In genomic region chr15:68755255-68755654, GRCm38 (mm10) we compare ENCODE assay signal across 17 mouse cellular contexts.
"Had no signal": no experiment of that assay in that cellular context is flagged by ENCODE, and none has a peak within 500 bp of the region (broad histone marks: within the 10 kb centered on the region; RNA-seq: fewer than 3 reads in every experiment).

No protein-coding gene starts in this region.

- H3K36me3 ChIP-seq: limb, embryonic 12.5 days; liver, embryonic 13.5 days; lung, embryonic 15.5 days; midbrain, embryonic 15.5 days; neural tube, embryonic 12.5 days had no signal

- H3K4me3 ChIP-seq: limb, embryonic 12.5 days; liver, embryonic 13.5 days; lung, embryonic 15.5 days; megakaryocyte, embryonic 14.5 days; midbrain, embryonic 15.5 days; neural tube, embryonic 12.5 days had no signal

- H3K4me1 ChIP-seq: limb, embryonic 12.5 days; liver, embryonic 13.5 days; lung, embryonic 15.5 days; megakaryocyte, embryonic 14.5 days had no signal

- H3K9me3 ChIP-seq: limb, embryonic 12.5 days; liver, embryonic 13.5 days; lung, embryonic 15.5 days; midbrain, embryonic 15.5 days; neural tube, embryonic 12.5 days had no signal

- H3K27ac ChIP-seq: limb, embryonic 12.5 days; liver, embryonic 13.5 days; lung, embryonic 15.5 days; macrophage; midbrain, embryonic 15.5 days; neural tube, embryonic 12.5 days; stomach, postnatal 0 days had no signal

- H3K9ac ChIP-seq: limb, embryonic 12.5 days; liver, embryonic 13.5 days; liver, postnatal 0 days; lung, embryonic 15.5 days; midbrain, embryonic 15.5 days; neural tube, embryonic 12.5 days had no signal

- H3K27me3 ChIP-seq: limb, embryonic 12.5 days; liver, embryonic 13.5 days; lung, embryonic 15.5 days; megakaryocyte, embryonic 14.5 days; midbrain, embryonic 15.5 days; neural tube, embryonic 12.5 days had no signal

- H3K4me2 ChIP-seq: limb, embryonic 12.5 days; liver, embryonic 13.5 days; lung, embryonic 15.5 days; midbrain, embryonic 11.5 days; midbrain, embryonic 15.5 days; neural tube, embryonic 12.5 days had no signal

- ATAC-seq: liver, postnatal 0 days; midbrain, embryonic 15.5 days had no signal

- DNase-seq: kidney, postnatal 10 days; kidney, postnatal 4 days; liver; liver, embryonic 13.5 days; liver, postnatal 0 days; lung, postnatal 14 days; retina, postnatal 1 day; thymus, adult 18-20 months; thymus, postnatal 14 days had no signal
